Mouse (Mus musculus) kidney, adult 9 months (tissue): ENCODE data around the gene Acox3.
"Not testable (repeated sequence)": the region's sequence is repeated elsewhere in the genome, so short reads cannot be mapped to it uniquely, and the experiment has no call there.

Source experiments
- DNase-seq: peaks from one replicate; pipeline ENCODE4 v3.0.0; 2022

Gene Acox3

GRCm38 (mm10) chr5:35578411-35578810 is 4.4 kb upstream of the Acox3 start:
- peak; percentile 78 for DNase-seq

- DNase-seq = no peak
Observed at GRCm38 (mm10) chr5:35579247-35579893, 3.5 kb upstream of the Acox3 start.

GRCm38 (mm10) chr5:35580156-35580922 is 2.5 kb upstream of the Acox3 start:
- no peak for DNase-seq

GRCm38 (mm10) chr5:35583221-35583783 is 462 bp downstream of the Acox3 start:
- DNase-seq = no peak

GRCm38 (mm10) chr5:35584259-35584658 is 1.4 kb downstream of the Acox3 start:
- DNase-seq = not testable (repeated sequence)

- peak; percentile 77 for DNase-seq
Observed at GRCm38 (mm10) chr5:35591497-35591896, 8.7 kb downstream of the Acox3 start.

GRCm38 (mm10) chr5:35592081-35592736 is 9.4 kb downstream of the Acox3 start:
- DNase-seq = no peak

- peak; percentile 56 for DNase-seq
Observed at GRCm38 (mm10) chr5:35592824-35593223, 10.0 kb downstream of the Acox3 start.

- DNase-seq = peak; percentile 88
Observed at GRCm38 (mm10) chr5:35593272-35593671, 10.4 kb downstream of the Acox3 start.

GRCm38 (mm10) chr5:35594768-35595167 is 11.9 kb downstream of the Acox3 start:
- no peak for DNase-seq

GRCm38 (mm10) chr5:35595706-35596105 is 12.9 kb downstream of the Acox3 start:
- peak; percentile 85 for DNase-seq

GRCm38 (mm10) chr5:35596169-35597160 is 13.6 kb downstream of the Acox3 start:
- no peak for DNase-seq

- DNase-seq = no peak
Observed at GRCm38 (mm10) chr5:35600233-35600632, 17.4 kb downstream of the Acox3 start.

GRCm38 (mm10) chr5:35601526-35601925 is 18.7 kb downstream of the Acox3 start:
- DNase-seq = no peak

GRCm38 (mm10) chr5:35605355-35605754 is 22.5 kb downstream of the Acox3 start:
- no peak for DNase-seq

GRCm38 (mm10) chr5:35606800-35607199 is 24.0 kb downstream of the Acox3 start:
- no peak for DNase-seq

GRCm38 (mm10) chr5:35607784-35608183 is 24.9 kb downstream of the Acox3 start:
- DNase-seq = no peak

- DNase-seq = no peak
Observed at GRCm38 (mm10) chr5:35608559-35608958, 25.7 kb downstream of the Acox3 start.

- DNase-seq = no peak
Observed at GRCm38 (mm10) chr5:35609381-35609780, 26.5 kb downstream of the Acox3 start.

- DNase-seq = no peak
Observed at GRCm38 (mm10) chr5:35609971-35610370, 27.1 kb downstream of the Acox3 start.

- DNase-seq = no peak
Observed at GRCm38 (mm10) chr5:35610381-35610780, 27.5 kb downstream of the Acox3 start.

- DNase-seq = peak; percentile 69
Observed at GRCm38 (mm10) chr5:35611170-35611569, 28.3 kb downstream of the Acox3 start.
